ENCODE assay signal across 1 mouse cellular context in genomic region chr4:116995798-116996135, GRCm38 (mm10).
TF ChIP-seq lines count a peak whose summit lies in the region.

No protein-coding gene starts in this region.

TF ChIP-seq in CH12.LX, 34 proteins besides CTCF, POLR2A, EP300 and RAD21:
- no peak for TF ChIP-seq CHD2 (IDR thresholded peaks at IDR 0.05; ENCODE audit: low read length)
- TF ChIP-seq ZNF384 (IDR thresholded peaks at IDR 0.05; ENCODE audit: low read depth, low read length) = no peak
- TF ChIP-seq E2F4 (IDR thresholded peaks at IDR 0.05; ENCODE audit: insufficient replicate concordance, low read depth, low read length) = no peak
- TF ChIP-seq SMC3 (IDR thresholded peaks at IDR 0.05; ENCODE audit: low read depth, low read length) = peak; percentile 73
- no peak for TF ChIP-seq NELFE (IDR thresholded peaks at IDR 0.05; ENCODE audit: low read depth, low read length)
- no peak for TF ChIP-seq KAT2A (IDR thresholded peaks at IDR 0.05; ENCODE audit: insufficient replicate concordance, low read length)
- no peak for TF ChIP-seq MAZ (IDR thresholded peaks at IDR 0.05; ENCODE audit: low read depth, low read length)
- TF ChIP-seq SIN3A (IDR thresholded peaks at IDR 0.05; ENCODE audit: low read length) = peak; percentile 40
- peak; percentile 38; the same call in 1 of the 2 replicates for TF ChIP-seq TCF12 (IDR thresholded peaks at IDR 0.05; ENCODE audit: low read depth, low read length)
- TF ChIP-seq ETS1 (conservative IDR thresholded peaks at IDR 0.05; ENCODE audit: low read depth, low read length) = no peak
- no peak for TF ChIP-seq HCFC1 (IDR thresholded peaks at IDR 0.05; ENCODE audit: low read depth, low read length)
- no peak for TF ChIP-seq POLR2AphosphoS2 (IDR thresholded peaks at IDR 0.05; ENCODE audit: low read depth, low read length)
- TF ChIP-seq USF1 (IDR thresholded peaks at IDR 0.05; ENCODE audit: low read depth, low read length) = no peak
- no peak for TF ChIP-seq TBP (conservative IDR thresholded peaks at IDR 0.05; ENCODE audit: low read depth, low read length)
- no peak for TF ChIP-seq MYC (IDR thresholded peaks at IDR 0.05; ENCODE audit: low read depth, low read length)
- TF ChIP-seq USF2 (conservative IDR thresholded peaks at IDR 0.05; ENCODE audit: low read depth, low read length) = no peak
- peak; percentile 45; the same call in 1 of the 2 replicates for TF ChIP-seq IRF4 (IDR thresholded peaks at IDR 0.05; ENCODE audit: low read depth, low read length)
- peak; percentile 45; the same call in 1 of the 2 replicates for TF ChIP-seq MAX (IDR thresholded peaks at IDR 0.05; ENCODE audit: low read length)
